Mouse (Mus musculus) myocyte (in vitro differentiated cells): ENCODE results near the gene Pkp4. TPM values are rescaled to one million over a fixed set of nuclear protein-coding genes. Genes with fewer than 3 reads are reported as not detected.

Experiments
- H3K27me3 ChIP-seq: one replicate; pipeline ENCODE4 v1.6.1; 2011; ENCODE audit not compliant: control insufficient read depth, insufficient read depth, insufficient read length
- H3K36me3 ChIP-seq: one replicate; pipeline ENCODE4 v1.6.1; 2011; ENCODE audit not compliant: control insufficient read depth, insufficient read depth
- H3K4me2 ChIP-seq: one replicate; pipeline ENCODE4 v1.6.1; 2011; ENCODE audit warnings: low read depth, control low read depth
- H3K4me3 ChIP-seq: one replicate; pipeline ENCODE4 v1.5.1; 2011; ENCODE audit warnings: mild to moderate bottlenecking, control low read depth, moderate library complexity
- H3K79me2 ChIP-seq: one replicate; pipeline ENCODE4 v1.6.1; 2011; ENCODE audit not compliant: control insufficient read depth, insufficient read depth
- H3ac ChIP-seq: one replicate; pipeline ENCODE4 v1.6.1; 2011; ENCODE audit not compliant: control insufficient read depth, insufficient read length
- CEBPB ChIP-seq: IDR thresholded peaks from 2 replicates; pipeline ENCODE4 v1.6.1; 2011; ENCODE audit warnings: mild to moderate bottlenecking, moderate library complexity; ENCODE audit not compliant: poor library complexity, insufficient read depth, severe bottlenecking
- E2F4 ChIP-seq: IDR thresholded peaks from one replicate; pipeline ENCODE4 v1.6.1; 2011; ENCODE audit warnings: mild to moderate bottlenecking, control low read depth, moderate library complexity; ENCODE audit not compliant: insufficient read depth
- MAX ChIP-seq: IDR thresholded peaks from one replicate; pipeline ENCODE4 v1.6.1; 2011; ENCODE audit warnings: low read depth, mild to moderate bottlenecking, control low read depth
- MYOD1 ChIP-seq, 3 experiments: IDR thresholded peaks; one replicate each; pipeline ENCODE4 v1.6.1; 2011; ENCODE audit warnings: control low read depth in 2 of 3, low read depth in 2 of 3, mild to moderate bottlenecking in 2 of 3, moderate library complexity in 1 of 3; ENCODE audit not compliant: insufficient read length in 2 of 3, control insufficient read depth in 1 of 3
- MYOG ChIP-seq, 3 experiments: IDR thresholded peaks; one replicate each; pipeline ENCODE4 v1.6.1; 2011; ENCODE audit warnings: control low read depth in 2 of 3, low read depth in 2 of 3, mild to moderate bottlenecking in 2 of 3; ENCODE audit not compliant: insufficient read length in 2 of 3, control insufficient read depth in 1 of 3, insufficient read depth in 1 of 3
- POLR2A ChIP-seq: IDR thresholded peaks from one replicate; pipeline ENCODE4 v1.6.1; 2011; ENCODE audit warnings: low read depth, mild to moderate bottlenecking, control low read depth, moderate library complexity; ENCODE audit not compliant: insufficient read length
- POLR2AphosphoS2 ChIP-seq: IDR thresholded peaks from one replicate; pipeline ENCODE4 v1.6.1; 2011; ENCODE audit warnings: low read depth, control low read depth; ENCODE audit not compliant: insufficient read length
- REST ChIP-seq: IDR thresholded peaks from one replicate; pipeline ENCODE4 v1.6.1; 2011; ENCODE audit warnings: mild to moderate bottlenecking, control low read depth, moderate library complexity; ENCODE audit not compliant: insufficient read depth, insufficient read length
- SRF ChIP-seq: IDR thresholded peaks from one replicate; pipeline ENCODE4 v1.6.1; 2011; ENCODE audit warnings: low read depth; ENCODE audit not compliant: control insufficient read depth, insufficient read length
- TCF12 ChIP-seq: IDR thresholded peaks from one replicate; pipeline ENCODE4 v1.6.1; 2011; ENCODE audit warnings: mild to moderate bottlenecking, control low read depth; ENCODE audit not compliant: poor library complexity, insufficient read depth, severe bottlenecking
- TCF3 ChIP-seq: IDR thresholded peaks from one replicate; pipeline ENCODE4 v1.6.1; 2011; ENCODE audit warnings: low read depth, control low read depth; ENCODE audit not compliant: insufficient read length
- USF1 ChIP-seq: IDR thresholded peaks from one replicate; pipeline ENCODE4 v1.6.1; 2011; ENCODE audit warnings: low read depth, mild to moderate bottlenecking, control low read depth, moderate library complexity
- polyA plus RNA-seq: library from polyadenylated mRNA; unstranded; fragments of >200 nt; fragmentation: generic; extraction: Trizol; gene quantifications from one replicate; pipeline ENCODE4 v1.2.1, GENCODE M21; 2012; ENCODE audit warnings: missing spikeins

Pkp4 gene
- polyA plus RNA-seq, 1 experiment: 25.3 TPM

- Histone ChIP-seq H3K27me3 (no peaks in the 10 kb centered on the region), H3K36me3 (no peaks in the 10 kb centered on the region), H3K4me3 (no peak overlapping the region), H3K4me2 (no peak overlapping the region), H3K79me2 (no peaks in the 10 kb centered on the region), H3ac (no peak overlapping the region)
- TF ChIP-seq REST (no peak), MYOD1 (IDR thresholded peaks at IDR 0.05; ENCODE audit: control insufficient read depth in 1 of 3, insufficient read length in 2 of 3, low read depth in 2 of 3) (no peak), POLR2AphosphoS2 (no peak), E2F4 (no peak), USF1 (no peak), SRF (no peak)
Measured at GRCm38 (mm10) chr2:59396555-59396954, 235.9 kb downstream of the Pkp4 start.

GRCm38 (mm10) chr2:59397531-59397930, 236.9 kb downstream of the Pkp4 start:
- Histone ChIP-seq H3K36me3 (no peaks in the 10 kb centered on the region), H3ac (no peak overlapping the region), H3K79me2 (no peaks in the 10 kb centered on the region), H3K4me2 (no peak overlapping the region), H3K4me3 (no peak overlapping the region), H3K27me3 (no peaks in the 10 kb centered on the region)
- no peak for TF ChIP-seq MYOG (IDR thresholded peaks at IDR 0.05; ENCODE audit: control insufficient read depth in 1 of 3, insufficient read depth in 1 of 3, insufficient read length in 2 of 3, low read depth in 2 of 3)
- TF ChIP-seq TCF12: no peak
- TF ChIP-seq POLR2AphosphoS2: no peak
- no peak for TF ChIP-seq MAX
- no peak for TF ChIP-seq USF1
- TF ChIP-seq CEBPB: no peak
- no peak for TF ChIP-seq POLR2A
- no peak for TF ChIP-seq SRF
- no peak for TF ChIP-seq REST
- TF ChIP-seq MYOD1 (IDR thresholded peaks at IDR 0.05; ENCODE audit: control insufficient read depth in 1 of 3, insufficient read length in 2 of 3, low read depth in 2 of 3): no peak
- no peak for TF ChIP-seq TCF3

- H3K36me3 ChIP-seq: no peaks in the 10 kb centered on the region
- H3ac ChIP-seq: no peak overlapping the region
- no peak overlapping the region for H3K4me3 ChIP-seq
- no peak for TF ChIP-seq TCF12
- TF ChIP-seq MAX: no peak
- no peak for TF ChIP-seq USF1
- TF ChIP-seq CEBPB: no peak
- no peak for TF ChIP-seq E2F4
- no peak for TF ChIP-seq SRF
- TF ChIP-seq MYOD1 (IDR thresholded peaks at IDR 0.05; ENCODE audit: control insufficient read depth in 1 of 3, insufficient read length in 2 of 3, low read depth in 2 of 3): no peak
- H3K4me2 ChIP-seq: no peak overlapping the region
- no peaks in the 10 kb centered on the region for H3K79me2 ChIP-seq
- H3K27me3 ChIP-seq: no peaks in the 10 kb centered on the region
Measured at GRCm38 (mm10) chr2:59400901-59401378, 240.3 kb downstream of the Pkp4 start.

- TF ChIP-seq POLR2A: no peak
- TF ChIP-seq REST: no peak
- no peak for TF ChIP-seq MAX
- no peak for TF ChIP-seq E2F4
- no peak for TF ChIP-seq POLR2AphosphoS2
- no peak for TF ChIP-seq MYOD1 (IDR thresholded peaks at IDR 0.05; ENCODE audit: control insufficient read depth in 1 of 3, insufficient read length in 2 of 3, low read depth in 2 of 3)
- no peak for TF ChIP-seq SRF
- no peak for TF ChIP-seq TCF3
- TF ChIP-seq TCF12: no peak
- no peak overlapping the region for H3K4me3 ChIP-seq
Measured at GRCm38 (mm10) chr2:59401841-59402461, 241.3 kb downstream of the Pkp4 start.

GRCm38 (mm10) chr2:59404022-59404421, 243.4 kb downstream of the Pkp4 start:
- H3K36me3 ChIP-seq: no peaks in the 10 kb centered on the region
- H3K27me3 ChIP-seq: no peaks in the 10 kb centered on the region
- no peak overlapping the region for H3K4me2 ChIP-seq
- H3ac ChIP-seq: no peak overlapping the region
- H3K79me2 ChIP-seq: no peaks in the 10 kb centered on the region
- no peak for TF ChIP-seq CEBPB
- TF ChIP-seq TCF12: no peak
- no peak for TF ChIP-seq POLR2AphosphoS2
- H3K4me3 ChIP-seq: no peak overlapping the region

More at GRCm38 (mm10) chr2:59401841-59402461, 241.3 kb downstream of the Pkp4 start:
- no peaks in the 10 kb centered on the region for H3K79me2 ChIP-seq
- H3K36me3 ChIP-seq: no peaks in the 10 kb centered on the region
- no peak overlapping the region for H3ac ChIP-seq
- H3K27me3 ChIP-seq: no peaks in the 10 kb centered on the region
- no peak overlapping the region for H3K4me2 ChIP-seq

Other genes starting within 250 kb of the Pkp4 start
- gene Ccdc148, start 167 bp upstream of the Pkp4 start, polyA plus RNA-seq: 0.06 TPM